Mouse (Mus musculus): Measurements from ENCODE around the gene Ltk. TPM values are rescaled to one million over a fixed set of nuclear protein-coding genes. Genes with fewer than 3 reads are reported as not detected.

Ltk gene
- polyA plus RNA-seq, 1 experiment from 2014 or later: 1.9 TPM

- H3K9ac ChIP-seq (ENCODE audit: low read length): no peak overlapping the region
- DNase-seq (ENCODE audit: low spot score): no peak
- no peak for ATAC-seq (replicated peaks; ENCODE audit: low FRiP score, low TSS enrichment, low read depth)
- no peak overlapping the region for H3K27ac ChIP-seq (ENCODE audit: low read depth)
- H3K4me1 ChIP-seq (replicated peaks; ENCODE audit: control insufficient read depth, insufficient read depth, low read length): no peaks in the 10 kb centered on the region
- H3K27me3 ChIP-seq (replicated peaks; ENCODE audit: control insufficient read depth, insufficient read depth, low read length): no peaks in the 10 kb centered on the region
- no peak overlapping the region for H3K4me3 ChIP-seq (ENCODE audit: low read depth, low read length)
- H3K36me3 ChIP-seq (ENCODE audit: control insufficient read depth, insufficient read depth, low read length): peaks cover 70% of the 10 kb centered on the region
- H3K9me3 ChIP-seq (ENCODE audit: control insufficient read depth, low read length): no peaks in the 10 kb centered on the region
- 93% methylated on average over 6 of the region's 6 CpGs for WGBS
- no peak overlapping the region for H3K4me2 ChIP-seq (ENCODE audit: low read length)
Observed at GRCm38 (mm10) chr2:119767246-119767645, 7.0 kb upstream of the Ltk start.

- no peak for DNase-seq (ENCODE audit: low spot score)
- no peak for ATAC-seq (replicated peaks; ENCODE audit: low FRiP score, low TSS enrichment, low read depth)
- WGBS: 80% methylated on average over 4 of the region's 4 CpGs
Observed at GRCm38 (mm10) chr2:119763924-119764323, 3.7 kb upstream of the Ltk start.

GRCm38 (mm10) chr2:119762276-119762675 is 2.0 kb upstream of the Ltk start:
- peaks cover 37% of the 10 kb centered on the region for H3K27me3 ChIP-seq (replicated peaks; ENCODE audit: control insufficient read depth, insufficient read depth, low read length)
- no peak for DNase-seq (ENCODE audit: low spot score)
- no peak for ATAC-seq (replicated peaks; ENCODE audit: low FRiP score, low TSS enrichment, low read depth)
- H3K4me3 ChIP-seq (ENCODE audit: low read depth, low read length): no peak overlapping the region
- H3K4me2 ChIP-seq (ENCODE audit: low read length): no peak overlapping the region
- H3K36me3 ChIP-seq (ENCODE audit: control insufficient read depth, insufficient read depth, low read length): peaks cover 26% of the 10 kb centered on the region
- H3K9me3 ChIP-seq (ENCODE audit: control insufficient read depth, low read length): no peaks in the 10 kb centered on the region
- no peak overlapping the region for H3K9ac ChIP-seq (ENCODE audit: low read length)
- H3K27ac ChIP-seq (ENCODE audit: low read depth): no peak overlapping the region
- 0 out of 2 replicates have a peak, but pooled peaks cover 5% of the 10 kb centered on the region for H3K4me1 ChIP-seq (replicated peaks; ENCODE audit: control insufficient read depth, insufficient read depth, low read length)
- WGBS: 68% methylated on average over 1 of the region's 1 CpGs

More at GRCm38 (mm10) chr2:119763924-119764323, 3.7 kb upstream of the Ltk start:
- no peaks in the 10 kb centered on the region for H3K9me3 ChIP-seq (ENCODE audit: control insufficient read depth, low read length)
- H3K27ac ChIP-seq (ENCODE audit: low read depth): no peak overlapping the region
- H3K9ac ChIP-seq (ENCODE audit: low read length): no peak overlapping the region
- peaks cover 37% of the 10 kb centered on the region for H3K36me3 ChIP-seq (ENCODE audit: control insufficient read depth, insufficient read depth, low read length)
- H3K4me3 ChIP-seq (ENCODE audit: low read depth, low read length): no peak overlapping the region
- H3K27me3 ChIP-seq (replicated peaks; ENCODE audit: control insufficient read depth, insufficient read depth, low read length): peaks cover 20% of the 10 kb centered on the region
- H3K4me1 ChIP-seq (replicated peaks; ENCODE audit: control insufficient read depth, insufficient read depth, low read length): 0 out of 2 replicates have a peak, but pooled peaks cover under 1% of the 10 kb centered on the region
- no peak overlapping the region for H3K4me2 ChIP-seq (ENCODE audit: low read length)

GRCm38 (mm10) chr2:119758844-119759835 is 1.1 kb downstream of the Ltk start:
- ATAC-seq (replicated peaks; ENCODE audit: low FRiP score, low TSS enrichment, low read depth): no peak
- peaks cover 9% of the 10 kb centered on the region for H3K36me3 ChIP-seq (ENCODE audit: control insufficient read depth, insufficient read depth, low read length)

GRCm38 (mm10) chr2:119758101-119758843 is 2.0 kb downstream of the Ltk start:
- Histone ChIP-seq H3K9me3 (ENCODE audit: control insufficient read depth, low read length) (no peaks in the 10 kb centered on the region), H3K27ac (ENCODE audit: low read depth) (no peak overlapping the region), H3K9ac (ENCODE audit: low read length) (peak overlapping the region; percentile 29), H3K36me3 (ENCODE audit: control insufficient read depth, insufficient read depth, low read length) (peaks cover under 1% of the 10 kb centered on the region; the same call in 1 of the 2 replicates), H3K4me3 (ENCODE audit: low read depth, low read length) (peak overlapping the region; percentile 50), H3K27me3 (replicated peaks; ENCODE audit: control insufficient read depth, insufficient read depth, low read length) (peaks cover 57% of the 10 kb centered on the region), H3K4me2 (ENCODE audit: low read length) (peak overlapping the region; percentile 88), H3K4me1 (replicated peaks; ENCODE audit: control insufficient read depth, insufficient read depth, low read length) (0 out of 2 replicates have a peak, but pooled peaks cover 5% of the 10 kb centered on the region)
- DNase-seq (ENCODE audit: low spot score) (peak; percentile 76), ATAC-seq (replicated peaks; ENCODE audit: low FRiP score, low TSS enrichment, low read depth) (peak; percentile 49)
- WGBS: under 1% methylated on average over 76 of the region's 77 CpGs

More at GRCm38 (mm10) chr2:119758844-119759835, 1.1 kb downstream of the Ltk start:
- DNase-seq (ENCODE audit: low spot score): no peak
- 6% methylated on average over 44 of the region's 44 CpGs for WGBS
- H3K4me2 ChIP-seq (ENCODE audit: low read length): peak overlapping the region; percentile 88
- H3K4me1 ChIP-seq (replicated peaks; ENCODE audit: control insufficient read depth, insufficient read depth, low read length): 0 out of 2 replicates have a peak, but pooled peaks cover 5% of the 10 kb centered on the region
- H3K4me3 ChIP-seq (ENCODE audit: low read depth, low read length): peak overlapping the region; percentile 50
- peaks cover 52% of the 10 kb centered on the region for H3K27me3 ChIP-seq (replicated peaks; ENCODE audit: control insufficient read depth, insufficient read depth, low read length)
- no peaks in the 10 kb centered on the region for H3K9me3 ChIP-seq (ENCODE audit: control insufficient read depth, low read length)
- H3K9ac ChIP-seq (ENCODE audit: low read length): no peak overlapping the region
- H3K27ac ChIP-seq (ENCODE audit: low read depth): no peak overlapping the region

- 6% methylated on average over 29 of the region's 31 CpGs for WGBS
- Histone ChIP-seq H3K4me2 (ENCODE audit: low read length) (peak overlapping the region; percentile 88), H3K36me3 (ENCODE audit: control insufficient read depth, insufficient read depth, low read length) (no peaks in the 10 kb centered on the region), H3K4me3 (ENCODE audit: low read depth, low read length) (peak overlapping the region; percentile 50), H3K4me1 (replicated peaks; ENCODE audit: control insufficient read depth, insufficient read depth, low read length) (0 out of 2 replicates have a peak, but pooled peaks cover 5% of the 10 kb centered on the region), H3K27ac (ENCODE audit: low read depth) (no peak overlapping the region), H3K9me3 (ENCODE audit: control insufficient read depth, low read length) (no peaks in the 10 kb centered on the region), H3K9ac (ENCODE audit: low read length) (peak overlapping the region; percentile 29), H3K27me3 (replicated peaks; ENCODE audit: control insufficient read depth, insufficient read depth, low read length) (peaks cover 57% of the 10 kb centered on the region)
- DNase-seq (ENCODE audit: low spot score) (peak; percentile 72), ATAC-seq (replicated peaks; ENCODE audit: low FRiP score, low TSS enrichment, low read depth) (0 out of 2 replicates have a peak, but pooled peaks have one; percentile 45)
Observed at GRCm38 (mm10) chr2:119757601-119758100, 2.6 kb downstream of the Ltk start.

- WGBS: 74% methylated on average over 13 of the region's 13 CpGs
- Histone ChIP-seq H3K27ac (ENCODE audit: low read depth) (no peak overlapping the region), H3K9ac (ENCODE audit: low read length) (no peak overlapping the region), H3K27me3 (replicated peaks; ENCODE audit: control insufficient read depth, insufficient read depth, low read length) (peaks cover 45% of the 10 kb centered on the region), H3K4me1 (replicated peaks; ENCODE audit: control insufficient read depth, insufficient read depth, low read length) (peaks cover 7% of the 10 kb centered on the region), H3K36me3 (ENCODE audit: control insufficient read depth, insufficient read depth, low read length) (no peaks in the 10 kb centered on the region), H3K4me2 (ENCODE audit: low read length) (no peak overlapping the region), H3K4me3 (ENCODE audit: low read depth, low read length) (no peak overlapping the region), H3K9me3 (ENCODE audit: control insufficient read depth, low read length) (no peaks in the 10 kb centered on the region)
- ATAC-seq (replicated peaks; ENCODE audit: low FRiP score, low TSS enrichment, low read depth) (no peak), DNase-seq (ENCODE audit: low spot score) (no peak)
Observed at GRCm38 (mm10) chr2:119749260-119749659, 11.0 kb downstream of the Ltk start.

- ATAC-seq (replicated peaks; ENCODE audit: low FRiP score, low TSS enrichment, low read depth): no peak
- DNase-seq (ENCODE audit: low spot score): no peak
Observed at GRCm38 (mm10) chr2:119747554-119747953, 12.7 kb downstream of the Ltk start.

More at GRCm38 (mm10) chr2:119747554-119747953, 12.7 kb downstream of the Ltk start:
- no peak overlapping the region for H3K27ac ChIP-seq (ENCODE audit: low read depth)
- 70% methylated on average over 7 of the region's 7 CpGs for WGBS
- H3K9me3 ChIP-seq (ENCODE audit: control insufficient read depth, low read length): no peaks in the 10 kb centered on the region
- no peak overlapping the region for H3K4me3 ChIP-seq (ENCODE audit: low read depth, low read length)
- no peak overlapping the region for H3K9ac ChIP-seq (ENCODE audit: low read length)
- H3K36me3 ChIP-seq (ENCODE audit: control insufficient read depth, insufficient read depth, low read length): no peaks in the 10 kb centered on the region
- H3K4me1 ChIP-seq (replicated peaks; ENCODE audit: control insufficient read depth, insufficient read depth, low read length): peaks cover 19% of the 10 kb centered on the region
- peaks cover 57% of the 10 kb centered on the region for H3K27me3 ChIP-seq (replicated peaks; ENCODE audit: control insufficient read depth, insufficient read depth, low read length)
- H3K4me2 ChIP-seq (ENCODE audit: low read length): no peak overlapping the region
